Mouse (Mus musculus): Measurements from ENCODE around the gene Trp53i11. TPM values are rescaled to one million over a fixed set of nuclear protein-coding genes. Genes with fewer than 3 reads are reported as not detected.

Trp53i11 gene
- total and polyA plus RNA-seq, 3 experiments = 0.36 to 32.1 (median 0.73) TPM

GRCm38 (mm10) chr2:93228480-93228824 is 41.1 kb downstream of the Trp53i11 start:
- Histone ChIP-seq H3K27me3 (replicated peaks) (peaks cover 91% of the 10 kb centered on the region), H3K4me3 (replicated peaks in 1 of 3; ENCODE audit: low read depth in 2 of 3, low read length in 2 of 3, poor library complexity in 1 of 3) (no peak overlapping the region), H3K27ac (ENCODE audit: insufficient read depth, low read depth) (no peak overlapping the region), H3K4me2 (ENCODE audit: insufficient read depth, low read depth, poor library complexity, severe bottlenecking) (no peak overlapping the region), H3K79me2 (replicated peaks; ENCODE audit: control insufficient read depth, extremely low read depth, insufficient read depth, poor library complexity, severe bottlenecking) (no peaks in the 10 kb centered on the region), H3K36me3 (replicated peaks in 1 of 2; ENCODE audit: control insufficient read depth in 1 of 2, insufficient read depth in 1 of 2, low read length in 1 of 2) (no peaks in the 10 kb centered on the region), H3K4me1 (ENCODE audit: control insufficient read depth in 1 of 2, insufficient read depth in 2 of 2) (no peaks in the 10 kb centered on the region), H3K9ac (ENCODE audit: insufficient read depth, low read depth) (no peak overlapping the region), H3K9me3 (replicated peaks; ENCODE audit: low read length) (peaks cover 5% of the 10 kb centered on the region)
- DNase-seq (ENCODE audit: extremely low read depth) = no peak
- TF ChIP-seq MXI1 (IDR thresholded peaks at IDR 0.05; ENCODE audit: low read depth, low read length) (no peak), UBTF (IDR thresholded peaks at IDR 0.05; ENCODE audit: low read depth, low read length) (no peak), MAZ (IDR thresholded peaks at IDR 0.05; ENCODE audit: low read depth, low read length) (no peak), GABPA (IDR thresholded peaks at IDR 0.05; ENCODE audit: insufficient replicate concordance, low read depth, low read length) (no peak), MAX (IDR thresholded peaks at IDR 0.05; ENCODE audit: low read length) (no peak), SIN3A (IDR thresholded peaks at IDR 0.05; ENCODE audit: low read length) (no peak), NRF1 (IDR thresholded peaks at IDR 0.05; ENCODE audit: low read depth, low read length) (no peak), SMC3 (IDR thresholded peaks at IDR 0.05; ENCODE audit: low read depth, low read length) (no peak), ETS1 (conservative IDR thresholded peaks at IDR 0.05; ENCODE audit: low read depth, low read length) (no peak), RCOR1 (conservative IDR thresholded peaks at IDR 0.05; ENCODE audit: low read depth, low read length) (no peak), TCF12 (IDR thresholded peaks at IDR 0.05; ENCODE audit: low read depth, low read length) (no peak), IRF4 (IDR thresholded peaks at IDR 0.05; ENCODE audit: low read depth, low read length) (no peak), MEF2A (IDR thresholded peaks at IDR 0.05; ENCODE audit: borderline replicate concordance, low read depth, low read length) (no peak), CTCF (conservative IDR thresholded peaks at IDR 0.05 in 1 of 2, IDR thresholded peaks at IDR 0.05 in 1 of 2; ENCODE audit: low read depth in 2 of 2, low read length in 2 of 2) (no peak), E2F4 (IDR thresholded peaks at IDR 0.05; ENCODE audit: insufficient replicate concordance, low read depth, low read length) (no peak), POLR2A (IDR thresholded peaks at IDR 0.05; ENCODE audit: low read depth, low read length) (no peak), BHLHE40 (IDR thresholded peaks at IDR 0.05; ENCODE audit: low read depth, low read length) (no peak)
- in situ Hi-C loops (cut with MboI; ENCODE audit: low pct_ligation_motif_present, low pct_unique_long_range_greater_than_20kb, low sequenced_read_pairs) (no loop called here), dilution Hi-C loops (cut with MboI; ENCODE audit: extremely low pct_ligation_motif_present, extremely low pct_unique_long_range_greater_than_20kb, low sequenced_read_pairs) (no loop called here)

GRCm38 (mm10) chr2:93232141-93232540 is 44.8 kb downstream of the Trp53i11 start:
- no peaks in the 10 kb centered on the region for H3K79me2 ChIP-seq (replicated peaks; ENCODE audit: control insufficient read depth, extremely low read depth, insufficient read depth, poor library complexity, severe bottlenecking)
- peaks cover 90% of the 10 kb centered on the region for H3K27me3 ChIP-seq (replicated peaks)
- no peaks in the 10 kb centered on the region for H3K4me1 ChIP-seq (ENCODE audit: control insufficient read depth in 1 of 2, insufficient read depth in 2 of 2)
- no peak overlapping the region for H3K4me2 ChIP-seq (ENCODE audit: insufficient read depth, low read depth, poor library complexity, severe bottlenecking)
- in situ Hi-C loops (cut with MboI; ENCODE audit: low pct_ligation_motif_present, low pct_unique_long_range_greater_than_20kb, low sequenced_read_pairs) = no loop called here
- H3K4me3 ChIP-seq (replicated peaks in 1 of 3; ENCODE audit: low read depth in 2 of 3, low read length in 2 of 3, poor library complexity in 1 of 3) = no peak overlapping the region
- H3K9me3 ChIP-seq (replicated peaks; ENCODE audit: low read length) = peaks cover 15% of the 10 kb centered on the region
- H3K9ac ChIP-seq (ENCODE audit: insufficient read depth, low read depth) = no peak overlapping the region
- no peak for DNase-seq (ENCODE audit: extremely low read depth)
- no peak overlapping the region for H3K27ac ChIP-seq (ENCODE audit: insufficient read depth, low read depth)
- TF ChIP-seq GABPA (IDR thresholded peaks at IDR 0.05; ENCODE audit: insufficient replicate concordance, low read depth, low read length) (no peak), SMC3 (IDR thresholded peaks at IDR 0.05; ENCODE audit: low read depth, low read length) (no peak), USF2 (conservative IDR thresholded peaks at IDR 0.05; ENCODE audit: low read depth, low read length) (no peak), ELF1 (IDR thresholded peaks at IDR 0.05; ENCODE audit: low read depth, low read length) (no peak), EP300 (IDR thresholded peaks at IDR 0.05; ENCODE audit: low read length) (no peak), IRF4 (IDR thresholded peaks at IDR 0.05; ENCODE audit: low read depth, low read length) (no peak), ZKSCAN1 (IDR thresholded peaks at IDR 0.05; ENCODE audit: borderline replicate concordance, low read depth, low read length) (no peak), ZC3H11A (IDR thresholded peaks at IDR 0.05; ENCODE audit: low read depth, low read length) (no peak), NRF1 (IDR thresholded peaks at IDR 0.05; ENCODE audit: low read depth, low read length) (no peak), MAFK (IDR thresholded peaks at IDR 0.05; ENCODE audit: insufficient replicate concordance, low read length) (no peak), TCF12 (IDR thresholded peaks at IDR 0.05; ENCODE audit: low read depth, low read length) (no peak)
- dilution Hi-C loops (cut with MboI; ENCODE audit: extremely low pct_ligation_motif_present, extremely low pct_unique_long_range_greater_than_20kb, low sequenced_read_pairs) = no loop called here
- no peaks in the 10 kb centered on the region for H3K36me3 ChIP-seq (replicated peaks in 1 of 2; ENCODE audit: control insufficient read depth in 1 of 2, insufficient read depth in 1 of 2, low read length in 1 of 2)

Measured in CH12.LX (cell line).